Mouse (Mus musculus): ENCODE measurements around the gene Robo2. TPM values are rescaled to one million over a fixed set of nuclear protein-coding genes. Genes with fewer than 3 reads are reported as not detected.
"Not testable (repeated sequence)": the region's sequence is repeated elsewhere in the genome, so short reads cannot be mapped to it uniquely, and the experiment has no call there.

The Robo2 gene
- polyA plus RNA-seq, 1 experiment from 2014 or later = 121 TPM

GRCm38 (mm10) chr16:74056210-74056609 lies 355.4 kb downstream of the Robo2 start:
- H3K9me3 ChIP-seq = no peaks in the 10 kb centered on the region
- H3K27ac ChIP-seq = no peak overlapping the region
- ATAC-seq (ENCODE audit: insufficient number of reproducible peaks, insufficient read depth, low FRiP score, low TSS enrichment, low read depth) = no peak
- peaks cover 8% of the 10 kb centered on the region for H3K4me1 ChIP-seq
- no peak overlapping the region for H3K4me3 ChIP-seq
- H3K27me3 ChIP-seq = no peaks in the 10 kb centered on the region
- H3K9ac ChIP-seq = no peak overlapping the region
- no peak overlapping the region for H3K4me2 ChIP-seq
- H3K36me3 ChIP-seq = no peaks in the 10 kb centered on the region
- 73% methylated on average over 1 of the region's 1 CpGs for WGBS

- no peaks in the 10 kb centered on the region for H3K36me3 ChIP-seq
- WGBS = 38% methylated on average over 10 of the region's 10 CpGs
- no peak overlapping the region for H3K9ac ChIP-seq
- H3K9me3 ChIP-seq = no peaks in the 10 kb centered on the region
- peak overlapping the region; percentile 24 for H3K4me2 ChIP-seq
- peaks cover 8% of the 10 kb centered on the region for H3K4me1 ChIP-seq
- peak; percentile 72; the same call in 1 of the 2 replicates for ATAC-seq (ENCODE audit: insufficient number of reproducible peaks, insufficient read depth, low FRiP score, low TSS enrichment, low read depth)
- peak overlapping the region; percentile 55 for H3K27ac ChIP-seq
- no peak overlapping the region for H3K4me3 ChIP-seq
- H3K27me3 ChIP-seq = no peaks in the 10 kb centered on the region
Observed at GRCm38 (mm10) chr16:74055061-74055751, 356.4 kb downstream of the Robo2 start.

GRCm38 (mm10) chr16:74049467-74049866 lies 362.2 kb downstream of the Robo2 start:
- Histone ChIP-seq H3K27ac (no peak overlapping the region), H3K4me3 (no peak overlapping the region), H3K9me3 (no peaks in the 10 kb centered on the region), H3K4me2 (no peak overlapping the region), H3K27me3 (no peaks in the 10 kb centered on the region), H3K36me3 (peaks cover 3% of the 10 kb centered on the region; the same call in 1 of the 2 replicates), H3K9ac (no peak overlapping the region), H3K4me1 (no peaks in the 10 kb centered on the region; the same call in 1 of the 2 replicates)
- WGBS = 63% methylated on average over 5 of the region's 5 CpGs
- ATAC-seq (ENCODE audit: insufficient number of reproducible peaks, insufficient read depth, low FRiP score, low TSS enrichment, low read depth) = no peak

GRCm38 (mm10) chr16:74048980-74049379 lies 362.6 kb downstream of the Robo2 start:
- WGBS = 72% methylated on average over 6 of the region's 6 CpGs
- Histone ChIP-seq H3K36me3 (peaks cover 3% of the 10 kb centered on the region; the same call in 1 of the 2 replicates), H3K4me2 (no peak overlapping the region), H3K9me3 (no peaks in the 10 kb centered on the region), H3K4me3 (no peak overlapping the region), H3K27me3 (no peaks in the 10 kb centered on the region), H3K27ac (no peak overlapping the region), H3K4me1 (no peaks in the 10 kb centered on the region), H3K9ac (no peak overlapping the region)
- ATAC-seq (ENCODE audit: insufficient number of reproducible peaks, insufficient read depth, low FRiP score, low TSS enrichment, low read depth) = no peak

GRCm38 (mm10) chr16:74047232-74047631 lies 364.4 kb downstream of the Robo2 start:
- no peak overlapping the region for H3K4me3 ChIP-seq
- H3K4me2 ChIP-seq = no peak overlapping the region
- no peak overlapping the region for H3K27ac ChIP-seq
- H3K9ac ChIP-seq = no peak overlapping the region
- H3K36me3 ChIP-seq = peaks cover 3% of the 10 kb centered on the region; the same call in 1 of the 2 replicates
- no peaks in the 10 kb centered on the region for H3K27me3 ChIP-seq
- 50% methylated on average over 3 of the region's 3 CpGs for WGBS
- no peak for ATAC-seq (ENCODE audit: insufficient number of reproducible peaks, insufficient read depth, low FRiP score, low TSS enrichment, low read depth)
- no peaks in the 10 kb centered on the region for H3K9me3 ChIP-seq
- no peaks in the 10 kb centered on the region for H3K4me1 ChIP-seq

GRCm38 (mm10) chr16:74040797-74041196 lies 370.8 kb downstream of the Robo2 start:
- ATAC-seq (ENCODE audit: insufficient number of reproducible peaks, insufficient read depth, low FRiP score, low TSS enrichment, low read depth); H3K4me1 ChIP-seq; H3K4me2 ChIP-seq; H3K9me3 ChIP-seq; H3K27me3 ChIP-seq; H3K36me3 ChIP-seq; H3K4me3 ChIP-seq; H3K9ac ChIP-seq; H3K27ac ChIP-seq: not testable (repeated sequence)
- 73% methylated on average over 2 of the region's 2 CpGs for WGBS

- no peaks in the 10 kb centered on the region for H3K4me1 ChIP-seq
- no peak overlapping the region for H3K27ac ChIP-seq
- H3K9ac ChIP-seq = no peak overlapping the region
- H3K4me3 ChIP-seq = no peak overlapping the region
- no peaks in the 10 kb centered on the region for H3K27me3 ChIP-seq
- no peak overlapping the region for H3K4me2 ChIP-seq
- ATAC-seq (ENCODE audit: insufficient number of reproducible peaks, insufficient read depth, low FRiP score, low TSS enrichment, low read depth) = no peak
- H3K9me3 ChIP-seq = no peaks in the 10 kb centered on the region
- no peaks in the 10 kb centered on the region for H3K36me3 ChIP-seq
- 76% methylated on average over 4 of the region's 4 CpGs for WGBS
Observed at GRCm38 (mm10) chr16:74027822-74028221, 383.8 kb downstream of the Robo2 start.

- no peak overlapping the region for H3K27ac ChIP-seq
- H3K9ac ChIP-seq = no peak overlapping the region
- no peak for ATAC-seq (ENCODE audit: insufficient number of reproducible peaks, insufficient read depth, low FRiP score, low TSS enrichment, low read depth)
- 55% methylated on average over 1 of the region's 1 CpGs for WGBS
- no peaks in the 10 kb centered on the region for H3K27me3 ChIP-seq
- H3K4me1 ChIP-seq = no peaks in the 10 kb centered on the region
- H3K4me2 ChIP-seq = no peak overlapping the region
- H3K4me3 ChIP-seq = no peak overlapping the region
- no peaks in the 10 kb centered on the region for H3K36me3 ChIP-seq
- no peaks in the 10 kb centered on the region for H3K9me3 ChIP-seq
Observed at GRCm38 (mm10) chr16:74022281-74022978, 389.2 kb downstream of the Robo2 start.

GRCm38 (mm10) chr16:74005767-74006166 lies 405.9 kb downstream of the Robo2 start:
- Histone ChIP-seq H3K9me3 (no peaks in the 10 kb centered on the region), H3K4me3 (no peak overlapping the region), H3K4me2 (no peak overlapping the region), H3K36me3 (no peaks in the 10 kb centered on the region), H3K9ac (no peak overlapping the region), H3K27ac (no peak overlapping the region), H3K4me1 (no peaks in the 10 kb centered on the region), H3K27me3 (no peaks in the 10 kb centered on the region)
- WGBS = 72% methylated on average over 3 of the region's 3 CpGs
- ATAC-seq (ENCODE audit: insufficient number of reproducible peaks, insufficient read depth, low FRiP score, low TSS enrichment, low read depth) = no peak

GRCm38 (mm10) chr16:74001331-74001730 lies 410.3 kb downstream of the Robo2 start:
- H3K9ac ChIP-seq = no peak overlapping the region
- no peak overlapping the region for H3K4me3 ChIP-seq
- H3K36me3 ChIP-seq = no peaks in the 10 kb centered on the region
- H3K9me3 ChIP-seq = no peaks in the 10 kb centered on the region
- H3K27ac ChIP-seq = no peak overlapping the region
- H3K27me3 ChIP-seq = no peaks in the 10 kb centered on the region
- no peaks in the 10 kb centered on the region for H3K4me1 ChIP-seq
- 67% methylated on average over 2 of the region's 2 CpGs for WGBS
- no peak overlapping the region for H3K4me2 ChIP-seq
- no peak for ATAC-seq (ENCODE audit: insufficient number of reproducible peaks, insufficient read depth, low FRiP score, low TSS enrichment, low read depth)

GRCm38 (mm10) chr16:73991212-73991611 lies 420.4 kb downstream of the Robo2 start:
- no peak overlapping the region for H3K9ac ChIP-seq
- no peak for ATAC-seq (ENCODE audit: insufficient number of reproducible peaks, insufficient read depth, low FRiP score, low TSS enrichment, low read depth)
- H3K4me1 ChIP-seq = no peaks in the 10 kb centered on the region
- H3K27ac ChIP-seq = no peak overlapping the region
- H3K4me3 ChIP-seq = no peak overlapping the region
- no peak overlapping the region for H3K4me2 ChIP-seq
- H3K36me3 ChIP-seq = no peaks in the 10 kb centered on the region
- no peaks in the 10 kb centered on the region for H3K9me3 ChIP-seq
- whole genome bisulfite sequencing = 51% methylated on average over 6 of the region's 6 CpGs
- H3K27me3 ChIP-seq = no peaks in the 10 kb centered on the region

- ATAC-seq (ENCODE audit: insufficient number of reproducible peaks, insufficient read depth, low FRiP score, low TSS enrichment, low read depth) = no peak
- WGBS = 87% methylated on average over 7 of the region's 7 CpGs
- peaks cover 10% of the 10 kb centered on the region; the same call in 1 of the 2 replicates for H3K36me3 ChIP-seq
- H3K27me3 ChIP-seq = no peaks in the 10 kb centered on the region
- H3K4me1 ChIP-seq = no peaks in the 10 kb centered on the region
- H3K4me3 ChIP-seq = no peak overlapping the region
- no peak overlapping the region for H3K9ac ChIP-seq
- H3K9me3 ChIP-seq = no peaks in the 10 kb centered on the region
- H3K4me2 ChIP-seq = no peak overlapping the region
- H3K27ac ChIP-seq = no peak overlapping the region
Observed at GRCm38 (mm10) chr16:73969573-73969972, 442.1 kb downstream of the Robo2 start.

Data from embryonic facial prominence, embryonic 13.5 days (tissue).